Mouse (Mus musculus) small intestine, adult 2 months (tissue): ENCODE results near the gene Samhd1. TPM values are rescaled to one million over a fixed set of nuclear protein-coding genes. Genes with fewer than 3 reads are reported as not detected.

Experiments used
- H3K27ac ChIP-seq: fragments of 200-500 bp; 2 replicates; pipeline ENCODE4 v1.5.1; 2012; ENCODE audit warnings: low read depth, low read length, control low read depth, inconsistent platforms; ENCODE audit not compliant: insufficient read depth
- H3K27me3 ChIP-seq: fragments of 200-500 bp; 2 replicates; pipeline ENCODE4 v1.6.1; 2012; ENCODE audit warnings: mild to moderate bottlenecking, moderate library complexity, low read length, inconsistent platforms; ENCODE audit not compliant: control insufficient read depth, insufficient read depth
- H3K36me3 ChIP-seq: fragments of 200-500 bp; 2 replicates; pipeline ENCODE4 v1.6.1; 2012; ENCODE audit warnings: mild to moderate bottlenecking, low read length, control low read depth, inconsistent platforms; ENCODE audit not compliant: control insufficient read depth, insufficient read depth
- H3K4me1 ChIP-seq: fragments of 200-500 bp; 2 replicates; pipeline ENCODE4 v1.6.1; 2012; ENCODE audit warnings: low read length, inconsistent platforms, mixed read lengths; ENCODE audit not compliant: control insufficient read depth, insufficient read depth, insufficient read length
- H3K4me3 ChIP-seq: fragments of 200-500 bp; 2 replicates; pipeline ENCODE4 v1.5.1; 2012; ENCODE audit warnings: low read depth, mild to moderate bottlenecking, control low read depth, inconsistent platforms, low read length, moderate library complexity
- CTCF ChIP-seq: fragments of 200-500 bp; IDR thresholded peaks from 2 replicates; pipeline ENCODE4 v1.5.1; 2012; ENCODE audit warnings: low read depth, mild to moderate bottlenecking, control low read depth, inconsistent platforms, low read length, moderate library complexity, mixed read lengths; ENCODE audit not compliant: insufficient replicate concordance, insufficient read length; ENCODE audit errors: extremely low read depth
- POLR2A ChIP-seq: fragments of 200-500 bp; IDR thresholded peaks from 2 replicates; pipeline ENCODE4 v1.6.1; 2012; ENCODE audit warnings: low read depth, mild to moderate bottlenecking, control low read depth, inconsistent platforms, low read length, moderate library complexity
- WGBS: fragments of 180-500 bp; shearing (Covaris S2); methylation state at CpG from one replicate; pipeline ENCODE4 v1.1.7; 2018; 5-methylcytosine and 5-hydroxymethylcytosine counted together
- polyA plus RNA-seq: library from polyadenylated mRNA; depleted of rRNA; stranded (reverse); fragments of >200 nt; gene quantifications from 2 replicates; pipeline ENCODE4 v1.2.3, GENCODE M21; 2012; rRNA removed

Gene Samhd1
- polyA plus RNA-seq, 1 experiment = 47.7 TPM

GRCm38 (mm10) chr2:157053124-157053523, 81.9 kb downstream of the Samhd1 start:
- Histone ChIP-seq H3K27me3 (no peaks in the 10 kb centered on the region), H3K27ac (no peak overlapping the region), H3K36me3 (no peaks in the 10 kb centered on the region), H3K4me3 (no peak overlapping the region), H3K4me1 (no peaks in the 10 kb centered on the region; the same call in 1 of the 2 replicates)
- 97% methylated on average over 5 of the region's 5 CpGs for WGBS
- TF ChIP-seq CTCF (no peak), POLR2A (no peak)

GRCm38 (mm10) chr2:157052448-157052847, 82.6 kb downstream of the Samhd1 start:
- Histone ChIP-seq H3K36me3 (no peaks in the 10 kb centered on the region), H3K4me1 (no peaks in the 10 kb centered on the region; the same call in 1 of the 2 replicates), H3K27me3 (no peaks in the 10 kb centered on the region), H3K27ac (no peak overlapping the region), H3K4me3 (no peak overlapping the region)
- TF ChIP-seq CTCF (no peak), POLR2A (no peak)
- WGBS = 83% methylated on average over 8 of the region's 8 CpGs

GRCm38 (mm10) chr2:157049831-157050243, 85.2 kb downstream of the Samhd1 start:
- H3K27ac ChIP-seq = no peak overlapping the region
- TF ChIP-seq POLR2A = no peak
- no peak for TF ChIP-seq CTCF
- 77% methylated on average over 8 of the region's 8 CpGs for WGBS
- H3K36me3 ChIP-seq = no peaks in the 10 kb centered on the region
- no peak overlapping the region for H3K4me3 ChIP-seq
- H3K4me1 ChIP-seq = no peaks in the 10 kb centered on the region
- no peaks in the 10 kb centered on the region for H3K27me3 ChIP-seq

GRCm38 (mm10) chr2:157048395-157049181, 86.5 kb downstream of the Samhd1 start:
- Histone ChIP-seq H3K4me3 (no peak overlapping the region), H3K36me3 (no peaks in the 10 kb centered on the region)
- 82% methylated on average over 13 of the region's 13 CpGs for WGBS

More at GRCm38 (mm10) chr2:157048395-157049181, 86.5 kb downstream of the Samhd1 start:
- TF ChIP-seq CTCF (no peak), POLR2A (no peak)
- Histone ChIP-seq H3K27ac (no peak overlapping the region), H3K27me3 (no peaks in the 10 kb centered on the region), H3K4me1 (no peaks in the 10 kb centered on the region)

Other genes with a start within 250 kb of the Samhd1 start
- 1.2 and 2.0 TPM in 2 replicates for gene Sla2, start 248.1 kb downstream of the Samhd1 start, polyA plus RNA-seq
- gene Ndrg3, start 143.2 kb downstream of the Samhd1 start, polyA plus RNA-seq = 23.2 and 41.0 TPM in 2 replicates
- 0.70 and 1.1 TPM in 2 replicates for gene Dsn1, start 128.1 kb downstream of the Samhd1 start, polyA plus RNA-seq
- gene Soga1, start 56.0 kb downstream of the Samhd1 start, polyA plus RNA-seq = 4.6 and 6.3 TPM in 2 replicates
- 8.8 and 12.4 TPM in 2 replicates for gene Tldc2, start 48.2 kb downstream of the Samhd1 start, polyA plus RNA-seq
- gene Rbl1, start 69.3 kb upstream of the Samhd1 start, polyA plus RNA-seq = 1.7 and 5.2 TPM in 2 replicates
- 85.3 and 141 TPM in 2 replicates for gene Rpn2, start 143.8 kb upstream of the Samhd1 start, polyA plus RNA-seq
- 0.16 and 0.17 TPM in 2 replicates for gene Mroh8, start 144.3 kb upstream of the Samhd1 start, polyA plus RNA-seq
- gene Ghrh, start 212.2 kb upstream of the Samhd1 start, polyA plus RNA-seq = 0.33 TPM in 1 of 2 replicates, not detected in the other
- gene Manbal, start 232.3 kb upstream of the Samhd1 start, polyA plus RNA-seq = 20.1 and 47.5 TPM in 2 replicates